Mouse (Mus musculus) hindbrain, postnatal 0 days (tissue): ENCODE measurements at regions not wholly inside any gene's neighbourhood (a gene's known extent, or its start where the extent isn't known, plus 50 kb on each side); places are given as distances from the start of the nearest gene placed in this dataset.

ENCODE experiments used
- ATAC-seq: fragments of 200-750 bp; cut with Nextera tagmentation; 2 replicates; pipeline ENCODE4 v1.8.0; 2017; ENCODE audit warnings: mild to moderate bottlenecking, moderate TSS enrichment, moderate library complexity
- DNase-seq: peaks from one replicate; pipeline ENCODE4 v3.0.0-alpha.2; 2015; ENCODE audit warnings: low spot score
- H3K27ac ChIP-seq: fragments of 300-500 bp; sonication (generic); 2 replicates; pipeline ENCODE4 v1.5.1; 2014; ENCODE audit warnings: mild to moderate bottlenecking
- H3K27me3 ChIP-seq: fragments of 300-500 bp; sonication (generic); 2 replicates; pipeline ENCODE4 v1.6.1; 2014; ENCODE audit warnings: low read length, mixed read lengths; ENCODE audit not compliant: insufficient read depth
- H3K36me3 ChIP-seq: fragments of 300-500 bp; sonication (generic); 2 replicates; pipeline ENCODE4 v1.6.1; 2014; ENCODE audit warnings: low read length, mixed read lengths; ENCODE audit not compliant: insufficient read depth
- H3K4me1 ChIP-seq: fragments of 300-500 bp; sonication (generic); 2 replicates; pipeline ENCODE4 v1.6.1; 2014; ENCODE audit warnings: antibody characterized with exemption, low read length, mixed read lengths; ENCODE audit not compliant: insufficient read depth
- H3K4me2 ChIP-seq: fragments of 300-500 bp; sonication (generic); 2 replicates; pipeline ENCODE4 v1.6.1; 2014; ENCODE audit warnings: low read depth, mild to moderate bottlenecking, low read length, moderate library complexity, mixed read lengths
- H3K4me3 ChIP-seq: fragments of 300-500 bp; sonication (generic); 2 replicates; pipeline ENCODE4 v1.5.1; 2014; ENCODE audit warnings: low read length
- H3K9ac ChIP-seq: fragments of 300-500 bp; sonication (generic); replicated peaks from 2 replicates; pipeline ENCODE4 v1.6.1; 2014; ENCODE audit warnings: mild to moderate bottlenecking, low read length, moderate library complexity, mixed read lengths
- H3K9me3 ChIP-seq: fragments of 300-500 bp; sonication (generic); 2 replicates; pipeline ENCODE4 v1.6.1; 2016; ENCODE audit warnings: low read length, mixed read lengths
- CTCF ChIP-seq: IDR thresholded peaks from 2 replicates; pipeline ENCODE4 v1.5.1; 2016; ENCODE audit warnings: antibody characterized with exemption, control low read depth, low read depth
- WGBS: fragments of 180-500 bp; shearing (Covaris S2); extraction: QIAGEN DNeasy Blood & Tissue Kit; methylation state at CpG from one replicate; pipeline ENCODE4 v1.1.7; 2014; 5-methylcytosine and 5-hydroxymethylcytosine counted together

- H3K27ac ChIP-seq = no peak overlapping the region
- no peaks in the 10 kb centered on the region for H3K27me3 ChIP-seq
- ATAC-seq (no peak), DNase-seq (no peak)
- no peak overlapping the region for H3K4me2 ChIP-seq
- no peak overlapping the region for H3K4me3 ChIP-seq
- no peaks in the 10 kb centered on the region for H3K4me1 ChIP-seq
- H3K9me3 ChIP-seq = no peaks in the 10 kb centered on the region
- 33% methylated on average over 7 of the region's 7 CpGs for WGBS
- no peaks in the 10 kb centered on the region for H3K36me3 ChIP-seq
- H3K9ac ChIP-seq = no peak overlapping the region
- no peak for TF ChIP-seq CTCF
Observed at GRCm38 (mm10) chr6:93167281-93167680, 224.0 kb upstream of the Adamts9 start.

- WGBS = 73% methylated on average over 4 of the region's 4 CpGs
- DNase-seq (no peak), ATAC-seq (no peak)
- no peaks in the 10 kb centered on the region for H3K27me3 ChIP-seq
- TF ChIP-seq CTCF = no peak
- H3K9me3 ChIP-seq = no peaks in the 10 kb centered on the region
- no peaks in the 10 kb centered on the region for H3K36me3 ChIP-seq
- no peaks in the 10 kb centered on the region for H3K4me1 ChIP-seq
- no peak overlapping the region for H3K4me3 ChIP-seq
- no peak overlapping the region for H3K4me2 ChIP-seq
- H3K27ac ChIP-seq = no peak overlapping the region
- H3K9ac ChIP-seq = no peak overlapping the region
Observed at GRCm38 (mm10) chr6:93165942-93166341, 222.7 kb upstream of the Adamts9 start.

- H3K36me3 ChIP-seq = no peaks in the 10 kb centered on the region
- 65% methylated on average over 5 of the region's 5 CpGs for WGBS
- H3K4me1 ChIP-seq = no peaks in the 10 kb centered on the region
- no peaks in the 10 kb centered on the region for H3K9me3 ChIP-seq
- H3K4me2 ChIP-seq = no peak overlapping the region
- TF ChIP-seq CTCF = no peak
- no peak overlapping the region for H3K27ac ChIP-seq
- H3K4me3 ChIP-seq = no peak overlapping the region
- DNase-seq (no peak), ATAC-seq (no peak)
- H3K27me3 ChIP-seq = no peaks in the 10 kb centered on the region
- no peak overlapping the region for H3K9ac ChIP-seq
Observed at GRCm38 (mm10) chr6:93152431-93153208, 209.3 kb upstream of the Adamts9 start.

GRCm38 (mm10) chr6:93150531-93150930 lies 207.2 kb upstream of the Adamts9 start:
- H3K9ac ChIP-seq = no peak overlapping the region
- TF ChIP-seq CTCF = no peak
- no peak for ATAC-seq
- H3K4me2 ChIP-seq = no peak overlapping the region
- H3K4me1 ChIP-seq = no peaks in the 10 kb centered on the region
- no peaks in the 10 kb centered on the region for H3K27me3 ChIP-seq
- no peaks in the 10 kb centered on the region for H3K36me3 ChIP-seq
- WGBS = 20% methylated on average over 2 of the region's 2 CpGs
- H3K9me3 ChIP-seq = no peaks in the 10 kb centered on the region
- no peak overlapping the region for H3K4me3 ChIP-seq
- no peak overlapping the region for H3K27ac ChIP-seq
- DNase-seq = no peak

- H3K9me3 ChIP-seq = no peaks in the 10 kb centered on the region
- H3K4me3 ChIP-seq = no peak overlapping the region
- 44% methylated on average over 4 of the region's 4 CpGs for WGBS
- DNase-seq = no peak
- ATAC-seq = no peak
- TF ChIP-seq CTCF = no peak
- no peak overlapping the region for H3K9ac ChIP-seq
- H3K4me1 ChIP-seq = no peaks in the 10 kb centered on the region
- no peak overlapping the region for H3K27ac ChIP-seq
- no peaks in the 10 kb centered on the region for H3K36me3 ChIP-seq
- H3K4me2 ChIP-seq = no peak overlapping the region
- H3K27me3 ChIP-seq = no peaks in the 10 kb centered on the region
Observed at GRCm38 (mm10) chr6:93149956-93150355, 206.7 kb upstream of the Adamts9 start.

GRCm38 (mm10) chr6:93140331-93140731 lies 197.0 kb upstream of the Adamts9 start:
- no peak overlapping the region for H3K9ac ChIP-seq
- DNase-seq = peak; percentile 45
- no peaks in the 10 kb centered on the region for H3K36me3 ChIP-seq
- no peaks in the 10 kb centered on the region for H3K27me3 ChIP-seq
- H3K4me1 ChIP-seq = no peaks in the 10 kb centered on the region
- TF ChIP-seq CTCF = no peak
- no peak overlapping the region for H3K27ac ChIP-seq
- ATAC-seq = peak; percentile 87; the same call in 1 of the 2 replicates
- 20% methylated on average over 4 of the region's 4 CpGs for WGBS
- H3K9me3 ChIP-seq = no peaks in the 10 kb centered on the region
- no peak overlapping the region for H3K4me3 ChIP-seq
- no peak overlapping the region for H3K4me2 ChIP-seq

GRCm38 (mm10) chr6:93133940-93134339 lies 190.6 kb upstream of the Adamts9 start:
- TF ChIP-seq CTCF = no peak
- Histone ChIP-seq H3K4me3 (no peak overlapping the region), H3K9me3 (no peaks in the 10 kb centered on the region), H3K4me1 (no peaks in the 10 kb centered on the region), H3K9ac (no peak overlapping the region), H3K27ac (no peak overlapping the region), H3K27me3 (no peaks in the 10 kb centered on the region), H3K36me3 (no peaks in the 10 kb centered on the region), H3K4me2 (no peak overlapping the region)
- WGBS = 71% methylated on average over 5 of the region's 5 CpGs
- ATAC-seq = no peak
- no peak for DNase-seq
